Mouse (Mus musculus) kidney, postnatal 25 days (tissue): ENCODE measurements at regions not wholly inside any gene's neighbourhood (a gene's known extent, or its start where the extent isn't known, plus 50 kb on each side); places are given as distances from the start of the nearest gene placed in this dataset.

Source experiments
- DNase-seq, 2 experiments: peaks; one replicate each; pipeline ENCODE4 v3.0.0; 2021; ENCODE audit warnings: mixed read lengths in 2 of 2

DNA sequence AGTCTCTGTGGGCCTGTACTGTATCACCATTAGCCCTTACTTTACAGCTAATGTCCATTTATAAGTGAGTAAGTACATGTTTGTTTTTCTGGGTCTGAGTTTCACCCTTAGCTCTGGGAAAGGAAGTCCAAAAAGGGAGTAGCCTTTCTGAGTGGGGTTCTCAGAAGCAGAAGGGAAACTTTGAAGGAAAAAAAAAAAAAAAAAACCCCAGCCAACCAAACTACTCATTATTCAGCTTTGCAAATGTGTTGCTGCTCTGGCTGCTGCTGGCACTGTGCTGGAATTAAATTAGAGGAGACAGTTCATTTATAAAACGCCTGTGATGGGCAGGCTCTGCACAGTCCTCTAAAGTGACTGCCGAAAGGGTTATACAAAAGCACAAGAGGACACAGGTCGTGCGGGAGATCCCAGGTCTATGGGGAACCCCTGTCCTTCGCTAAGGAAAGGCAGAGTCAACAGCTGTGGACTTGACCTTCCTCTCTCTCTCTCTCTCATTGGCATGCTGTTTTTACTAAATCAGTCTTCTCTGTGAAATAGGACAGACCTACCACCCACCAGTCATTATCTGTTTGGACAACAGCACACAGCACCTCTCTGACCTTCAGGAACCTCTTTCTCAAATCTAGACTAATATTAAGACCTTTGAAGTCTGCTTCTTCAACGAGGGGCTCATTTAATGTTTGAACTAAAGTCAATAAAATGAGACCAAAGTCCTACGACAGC is 165.4 kb downstream of the Cd47 start:
- peak; percentile 20 to 36 for DNase-seq

DNA sequence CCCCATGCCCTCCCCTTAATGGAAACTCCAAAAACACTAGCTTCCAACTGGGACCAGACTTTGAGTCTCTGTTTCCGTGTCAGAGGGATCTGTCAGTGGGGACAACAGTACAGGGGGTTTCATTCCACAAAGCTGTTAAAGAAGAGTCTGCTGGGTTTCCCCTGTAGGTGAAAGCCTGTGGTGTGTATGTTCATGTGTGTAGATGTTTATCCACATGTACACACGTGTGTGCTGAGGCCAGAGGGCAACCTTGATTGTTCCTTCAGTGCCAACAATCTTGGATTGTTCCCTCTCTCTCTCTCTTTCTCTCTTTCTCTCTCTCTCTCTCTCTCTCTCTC is 165.9 kb downstream of the Cd47 start:
- DNase-seq: no peak

DNA sequence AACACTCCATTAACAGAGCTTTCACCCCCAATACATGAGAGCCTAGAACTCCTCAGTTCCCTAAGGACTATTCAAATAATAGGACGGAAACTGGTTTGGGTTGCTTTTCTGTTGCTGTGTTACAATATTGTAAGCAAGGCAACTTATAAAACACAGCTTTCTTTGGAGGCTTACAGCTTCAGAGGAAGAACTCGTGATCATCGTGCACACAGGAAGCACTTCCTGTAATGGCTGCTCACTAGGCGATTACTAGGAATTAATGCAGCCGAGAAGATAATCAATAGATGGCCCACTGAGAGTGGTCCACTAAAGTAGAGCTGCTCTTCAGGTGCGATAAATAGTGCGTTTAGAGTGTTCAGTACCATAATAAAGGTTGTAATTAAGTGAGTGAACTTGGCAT is 166.8 kb downstream of the Cd47 start:
- DNase-seq: no peak

DNA sequence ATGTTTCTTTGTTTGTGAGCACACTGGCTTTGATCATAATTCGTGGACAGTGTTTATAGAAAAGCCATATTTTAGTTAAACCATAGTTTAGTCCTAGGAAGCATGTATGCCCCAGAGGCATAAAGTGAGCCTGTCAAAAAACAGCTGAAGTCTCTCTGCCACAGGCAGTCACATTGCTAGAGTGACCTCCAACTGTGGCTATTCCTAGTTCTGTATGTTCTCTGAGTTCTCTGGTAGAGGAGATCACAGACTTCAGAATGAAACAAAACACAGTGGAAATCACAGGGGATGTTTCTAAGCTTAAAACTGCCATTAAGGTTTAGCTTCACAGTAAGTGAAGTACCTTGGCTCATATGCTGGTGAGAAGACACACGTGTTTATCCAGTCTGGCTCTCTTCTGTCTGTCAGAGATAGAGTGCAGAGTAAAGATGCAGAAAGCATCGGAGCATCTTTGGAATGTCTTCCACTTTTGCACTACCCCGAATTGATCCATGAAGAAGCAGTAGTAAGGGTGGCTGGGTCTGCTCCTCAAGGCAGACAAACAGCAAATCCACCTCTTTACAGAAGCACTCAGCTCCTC is 168.0 kb downstream of the Cd47 start:
- DNase-seq: no peak

DNA sequence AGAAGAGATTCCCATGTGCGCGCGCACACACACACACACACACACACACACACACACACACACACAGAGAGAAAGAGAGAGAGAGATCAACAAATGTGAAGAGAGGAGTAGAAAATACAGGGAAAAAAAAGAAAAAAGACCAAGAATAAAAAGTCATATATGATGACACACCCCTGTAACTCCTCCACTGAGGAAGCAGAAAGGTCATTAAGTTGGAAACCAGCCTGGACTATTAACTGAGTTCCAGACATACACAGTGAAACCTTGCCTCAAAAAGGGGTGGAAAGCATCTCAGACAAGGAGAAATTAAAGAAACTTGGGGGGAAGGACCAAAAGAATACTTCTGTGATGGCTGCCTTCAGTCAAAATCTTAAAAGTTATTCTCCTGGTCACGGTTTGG is 168.7 kb downstream of the Cd47 start:
- no peak for DNase-seq

DNA sequence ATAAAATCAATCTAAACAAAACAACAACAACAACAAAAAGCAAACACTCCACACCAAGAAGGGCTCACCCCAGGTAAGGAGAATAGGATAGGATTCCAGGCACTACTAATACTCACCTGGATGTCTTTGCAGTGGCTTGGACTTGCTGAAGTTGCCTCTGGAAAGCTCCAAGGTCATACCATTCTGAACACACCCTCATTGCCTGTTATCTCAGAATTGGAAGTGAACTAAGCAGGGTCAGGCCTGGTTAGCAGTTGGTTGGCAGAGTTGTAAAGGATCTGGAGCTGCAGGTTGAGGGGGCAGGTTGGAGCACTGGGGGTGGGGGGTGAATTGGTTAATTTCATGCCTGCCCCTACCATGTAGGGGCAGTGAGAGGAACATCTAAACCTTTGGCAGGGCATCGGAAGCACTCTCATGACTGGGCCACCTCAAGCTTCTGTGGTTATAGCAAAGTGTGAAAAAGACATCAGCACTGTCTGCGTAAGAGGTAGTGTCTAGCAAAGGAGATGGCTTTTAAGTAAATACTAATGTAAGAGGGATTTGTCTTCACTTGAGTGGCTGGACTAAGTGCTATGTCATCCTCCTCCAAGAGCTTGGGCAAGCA is 169.5 kb downstream of the Cd47 start:
- DNase-seq: no peak

DNA sequence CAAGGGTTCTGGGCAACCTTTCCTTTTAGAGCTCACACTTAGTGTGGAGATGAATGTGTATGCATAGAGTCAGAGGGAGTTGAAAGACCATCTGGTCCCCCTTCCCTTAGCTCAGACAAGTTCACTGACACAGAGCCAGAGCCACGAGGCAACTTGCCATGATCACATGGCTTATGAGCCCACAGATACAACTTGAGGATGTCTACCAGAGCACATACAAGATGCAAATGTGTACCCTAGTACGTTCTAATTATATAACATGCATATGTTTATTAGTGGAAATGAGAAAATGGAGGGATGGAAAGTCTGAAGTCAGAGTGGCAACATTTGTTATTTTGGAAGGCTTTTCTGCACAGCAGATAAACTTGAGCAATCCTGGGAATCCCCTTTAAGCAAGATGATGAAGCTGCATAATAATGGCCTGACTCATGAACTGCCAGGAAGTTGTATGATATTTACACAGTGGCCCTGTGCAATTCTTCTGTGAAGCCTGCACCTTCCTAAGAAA is 170.0 kb downstream of the Cd47 start:
- DNase-seq: no peak

DNA sequence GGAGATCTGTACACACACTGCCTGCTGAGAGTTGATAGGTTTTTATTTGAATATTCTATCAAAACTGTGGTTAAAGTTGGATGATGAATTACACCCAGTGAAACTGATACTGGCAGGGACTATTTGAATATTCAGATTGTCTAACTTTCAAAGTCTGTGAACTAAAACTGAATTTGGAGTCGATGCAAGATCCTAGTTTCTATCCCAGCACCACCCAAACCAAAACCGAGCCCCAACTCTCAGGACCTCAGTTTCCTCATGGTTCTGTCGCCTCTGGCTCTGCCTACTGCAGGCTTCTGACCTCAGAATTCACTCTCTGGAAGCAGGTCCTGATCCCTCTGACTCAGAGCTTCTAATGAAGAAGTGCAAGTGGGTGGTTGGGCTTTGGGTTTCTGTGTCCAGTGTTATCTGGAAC is 170.8 kb downstream of the Cd47 start:
- DNase-seq: no peak

DNA sequence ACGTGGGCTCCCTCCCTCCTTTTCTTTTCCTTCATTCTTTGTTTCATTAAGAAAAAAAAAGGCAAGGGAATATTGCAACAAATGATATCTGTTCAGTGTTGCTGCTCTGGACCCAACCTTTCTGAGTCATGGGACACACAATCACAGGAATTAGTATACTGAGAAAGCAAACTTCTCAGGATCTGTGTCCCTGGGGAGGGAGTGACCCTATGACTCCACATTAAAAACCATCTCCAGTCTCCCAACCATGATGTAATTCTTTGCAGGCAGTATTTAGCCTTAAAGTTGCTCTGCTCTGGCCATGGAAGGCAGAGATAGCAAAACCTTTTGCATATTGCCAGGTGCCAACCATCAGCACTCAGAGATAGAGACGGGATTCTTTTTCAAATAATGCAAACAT is 176.9 kb downstream of the Cd47 start:
- no peak for DNase-seq

DNA sequence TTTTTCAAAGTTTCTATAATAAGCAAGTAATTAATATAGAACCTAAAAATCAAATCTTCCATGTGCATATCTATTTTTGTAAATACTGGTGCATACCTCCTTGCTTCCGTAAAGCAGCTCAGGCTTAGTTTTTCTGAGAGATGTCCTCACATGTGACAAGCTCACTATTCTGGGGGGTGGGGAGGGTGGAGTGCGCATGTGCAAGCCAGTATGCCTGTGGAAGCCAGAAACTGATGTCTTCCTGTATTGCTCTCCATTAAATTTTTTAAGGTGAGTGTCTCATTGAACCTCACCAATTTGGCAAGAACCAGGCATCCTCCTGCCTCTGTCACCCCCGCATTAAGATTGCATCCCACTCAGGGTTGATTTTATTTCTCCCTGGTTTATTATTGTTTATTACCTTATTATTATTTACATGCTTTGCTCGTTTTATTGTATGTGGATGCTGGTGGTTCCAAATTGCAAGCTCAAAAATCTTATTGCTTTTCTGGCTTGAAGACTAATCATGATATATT is 179.2 kb downstream of the Cd47 start:
- DNase-seq: no peak

DNA sequence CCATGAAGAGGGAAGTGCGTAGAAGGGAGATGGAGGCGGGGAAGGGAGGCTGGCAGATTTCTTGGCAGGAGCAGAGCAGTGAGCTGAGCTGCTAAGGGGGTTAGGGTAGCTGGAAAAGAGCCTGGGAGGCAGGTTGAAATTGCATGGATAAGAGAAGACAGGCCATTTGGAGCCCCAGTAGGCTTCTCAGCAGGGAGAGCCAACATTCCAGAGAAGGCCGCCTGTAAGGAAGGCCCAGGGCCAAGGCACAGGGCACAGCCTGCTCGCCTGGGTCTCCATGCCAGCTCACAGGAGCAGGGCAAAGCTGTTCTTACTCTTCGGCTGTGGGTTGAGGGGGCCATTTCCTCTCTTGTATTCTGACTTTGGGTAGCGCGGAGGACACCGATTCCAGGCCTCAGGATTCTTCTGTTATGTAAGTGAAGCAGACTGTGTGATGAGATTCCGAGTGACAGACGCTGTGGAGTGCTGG is 179.9 kb downstream of the Cd47 start:
- no peak for DNase-seq

DNA sequence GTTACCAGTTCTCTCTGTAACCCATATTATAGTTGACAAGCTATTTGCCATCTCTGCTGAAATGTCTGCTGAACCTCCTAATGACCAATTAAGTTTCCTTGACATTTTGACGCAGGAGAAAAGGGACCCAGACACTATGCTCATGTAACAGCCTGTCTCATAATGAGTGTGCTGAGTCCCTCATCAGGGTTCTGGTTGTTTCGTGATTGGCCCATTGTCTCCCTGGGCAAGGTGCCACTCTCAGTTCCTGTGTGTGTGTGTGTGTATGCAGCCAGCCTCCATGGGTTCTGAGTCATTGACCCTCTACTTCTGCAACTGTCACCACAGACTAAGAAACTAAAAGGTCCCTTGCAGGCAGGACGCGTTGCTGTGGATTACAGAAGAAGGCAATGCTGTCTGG is 181.8 kb downstream of the Cd47 start:
- DNase-seq: no peak

DNA sequence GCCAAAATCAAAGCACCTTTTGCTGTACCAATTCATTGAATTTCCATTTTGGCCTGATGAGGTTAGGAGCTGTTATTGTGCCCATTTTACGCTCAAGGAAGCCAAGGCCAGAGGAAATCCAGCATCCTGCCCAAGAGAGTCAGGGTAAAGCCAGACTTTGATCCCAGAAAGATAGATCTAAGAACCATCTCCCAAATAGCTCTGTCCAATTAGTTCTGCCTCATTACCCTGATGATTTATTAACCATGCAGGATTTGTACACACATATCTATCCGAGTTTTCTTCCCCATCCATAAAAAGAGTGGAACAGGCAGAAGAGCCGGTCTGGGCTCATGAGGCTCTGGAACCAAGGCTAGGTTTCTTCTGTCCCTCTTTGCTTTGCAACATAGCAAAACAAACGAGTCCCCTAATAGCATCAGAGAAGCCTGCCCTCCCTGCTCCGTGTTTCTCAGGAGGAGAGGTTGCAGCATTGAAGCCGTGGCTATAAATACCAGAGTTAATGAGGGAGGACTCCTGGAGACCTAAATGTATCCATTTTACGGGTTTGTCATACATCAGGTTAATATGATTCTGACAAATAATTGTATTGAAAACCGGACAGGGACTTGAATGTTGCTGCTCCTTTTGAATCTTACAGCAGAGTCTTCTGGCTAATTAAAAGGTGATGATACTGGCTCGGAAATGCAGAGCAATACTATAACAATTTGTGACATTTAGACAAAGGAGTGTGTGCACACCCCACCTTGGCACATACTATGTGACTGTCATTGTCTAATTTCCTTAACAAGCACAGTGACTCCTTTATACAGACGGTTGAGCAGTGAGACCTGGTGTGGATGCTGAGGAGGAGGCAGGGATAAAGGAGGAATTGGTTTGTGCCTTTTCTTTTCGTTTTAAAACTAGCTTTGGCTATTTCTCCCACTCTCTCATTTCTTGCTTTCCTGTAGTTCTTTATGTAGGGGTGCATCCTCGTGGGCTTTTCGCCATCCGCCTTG is 185.0 kb downstream of the Cd47 start:
- DNase-seq: no peak

DNA sequence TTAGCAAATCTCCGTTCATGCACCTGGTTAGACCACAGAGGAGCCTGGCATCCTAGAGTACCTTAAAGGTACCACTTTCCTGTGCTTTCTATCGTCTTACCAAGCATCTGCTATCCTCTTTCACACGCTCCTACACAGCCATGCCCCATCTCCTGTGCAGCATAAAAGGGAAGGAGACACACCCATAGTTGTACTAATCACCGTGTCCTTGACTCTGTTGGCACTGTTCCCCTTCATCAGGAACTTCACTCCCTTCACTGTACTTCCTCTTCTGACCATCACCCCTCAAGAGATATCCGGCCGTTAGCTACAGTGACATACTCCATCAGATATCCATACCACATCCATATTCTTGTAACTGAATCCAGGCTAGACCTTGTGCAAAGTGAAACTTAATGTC is 186.6 kb downstream of the Cd47 start:
- no peak for DNase-seq

DNA sequence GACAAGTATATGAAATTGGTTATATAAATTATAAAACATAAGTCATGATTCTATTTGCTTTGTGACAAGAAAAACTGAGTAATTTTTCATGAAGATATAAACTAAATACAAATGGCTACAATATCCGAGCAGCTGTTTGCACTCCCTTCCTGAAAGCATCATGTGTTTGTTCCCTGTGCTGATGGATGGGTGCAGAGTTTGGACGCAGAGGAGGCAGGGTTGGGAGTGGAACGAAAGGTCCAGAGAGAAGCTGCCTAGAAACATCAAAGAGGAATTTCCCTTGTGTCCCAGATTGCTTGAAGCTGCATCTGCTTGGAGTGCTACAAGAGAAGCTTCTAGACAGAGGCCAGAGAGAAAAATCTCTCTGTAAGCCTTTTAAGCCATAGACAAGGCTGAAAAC is 195.5 kb downstream of the Cd47 start:
- DNase-seq: no peak

DNA sequence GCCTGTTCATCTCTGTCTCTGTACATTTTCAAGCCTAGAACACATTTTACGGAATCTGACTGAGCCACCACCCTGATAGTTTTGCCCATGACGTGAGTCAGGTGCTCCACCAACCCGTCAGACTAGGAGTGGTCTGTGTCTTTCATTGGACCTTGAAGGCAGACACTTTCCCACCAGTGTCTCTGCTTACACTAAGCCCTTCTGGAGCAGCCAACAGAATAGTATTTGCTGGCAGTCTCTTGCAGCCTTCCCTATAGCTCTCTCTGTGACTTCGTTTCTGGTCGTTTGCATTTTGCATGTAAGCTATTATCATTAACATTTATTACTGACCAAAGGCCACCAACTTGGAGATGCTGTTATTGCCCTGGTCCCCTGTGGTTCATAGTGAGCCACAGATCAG is 196.3 kb downstream of the Cd47 start:
- no peak for DNase-seq

DNA sequence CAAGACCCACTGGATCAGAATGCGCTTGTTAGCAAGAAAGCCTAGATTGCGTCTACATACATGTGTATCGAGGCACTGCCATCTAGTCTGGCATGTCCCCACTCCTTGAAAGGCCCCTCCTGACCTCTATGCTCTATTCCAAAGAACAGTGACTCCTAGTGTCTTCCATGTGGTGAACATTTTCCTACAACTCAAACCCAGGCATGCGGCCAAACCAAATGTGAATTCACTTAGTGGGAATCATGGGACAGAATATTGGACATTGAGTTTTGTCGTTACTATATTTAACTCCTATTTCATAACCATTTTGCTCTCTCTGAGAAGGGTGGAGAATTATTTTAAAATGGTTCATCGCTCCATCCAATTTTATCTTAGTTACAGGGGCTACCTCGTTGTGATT is 196.7 kb downstream of the Cd47 start:
- no peak for DNase-seq

DNA sequence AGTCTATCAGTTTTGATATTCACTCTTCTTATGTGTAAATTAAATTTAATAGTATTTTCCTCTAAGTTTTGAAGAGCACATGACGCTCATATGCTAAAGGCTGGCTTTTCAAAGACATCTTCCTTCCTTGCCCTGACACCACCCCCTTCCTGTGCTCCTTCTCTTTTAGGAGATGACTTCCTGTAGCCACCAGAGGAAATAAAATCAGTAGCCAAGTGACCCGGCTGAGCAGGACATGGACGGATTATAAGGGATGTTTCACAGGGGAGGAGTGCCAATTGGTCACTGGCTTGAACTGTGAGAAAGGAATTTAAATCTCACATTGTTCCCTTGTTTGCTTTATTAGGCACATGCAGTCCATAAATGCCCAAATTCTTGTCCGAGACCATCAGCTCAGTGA is 200.5 kb downstream of the Cd47 start:
- peak; percentile 12 to 36 for DNase-seq

DNA sequence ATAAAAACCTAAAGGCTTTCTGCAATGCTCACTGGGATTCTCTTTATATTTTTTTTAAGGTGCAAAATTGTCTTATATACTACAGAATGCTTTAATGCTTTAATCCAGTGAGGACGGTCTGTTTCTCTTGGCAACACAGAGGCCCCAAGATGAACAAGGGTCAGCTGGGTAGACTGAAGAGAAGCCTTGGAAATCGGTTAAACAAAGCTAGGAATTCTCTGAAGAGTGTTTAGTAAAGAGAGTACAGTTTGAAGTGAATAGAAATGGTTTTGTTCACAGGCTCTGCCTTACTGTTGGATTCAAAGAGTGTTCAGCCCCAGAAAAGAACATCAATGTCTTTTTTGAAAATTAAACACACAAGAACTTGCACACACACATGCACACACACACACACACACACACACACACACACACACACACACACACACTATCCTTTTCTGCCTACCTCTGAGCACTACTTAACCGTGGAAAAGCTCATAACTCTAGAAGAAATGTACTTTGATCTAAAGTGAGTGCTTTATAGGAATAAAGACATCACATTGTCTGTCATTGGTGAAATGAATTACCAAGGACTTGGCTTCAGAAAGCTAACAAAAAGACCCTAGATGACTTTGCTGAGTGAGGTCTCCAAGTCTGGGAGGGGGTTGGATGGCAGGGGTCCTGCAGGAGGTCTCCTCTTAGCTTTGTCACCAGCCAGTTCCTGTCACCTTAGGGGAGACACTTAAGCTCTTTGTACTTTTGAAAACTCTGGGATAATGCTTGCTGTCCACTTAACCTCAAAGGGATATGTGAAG is 201.5 kb downstream of the Cd47 start:
- no peak for DNase-seq

DNA sequence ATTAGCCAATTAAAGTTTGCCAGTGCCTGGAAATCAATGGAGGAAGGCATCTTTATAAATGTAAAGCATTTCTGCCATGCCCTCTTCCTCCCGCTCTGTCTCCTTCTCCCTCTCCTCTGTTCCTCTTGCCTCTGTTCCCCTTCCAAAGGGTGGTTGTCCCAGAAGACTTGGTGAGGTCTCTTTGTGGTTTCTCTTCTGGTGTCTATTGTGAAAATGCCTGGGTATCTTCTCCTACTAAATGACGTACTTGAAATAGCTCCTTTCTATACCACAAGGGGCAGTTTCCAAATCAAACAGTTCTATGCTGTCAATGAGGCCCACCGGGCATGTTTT is 202.1 kb downstream of the Cd47 start:
- no peak for DNase-seq

DNA sequence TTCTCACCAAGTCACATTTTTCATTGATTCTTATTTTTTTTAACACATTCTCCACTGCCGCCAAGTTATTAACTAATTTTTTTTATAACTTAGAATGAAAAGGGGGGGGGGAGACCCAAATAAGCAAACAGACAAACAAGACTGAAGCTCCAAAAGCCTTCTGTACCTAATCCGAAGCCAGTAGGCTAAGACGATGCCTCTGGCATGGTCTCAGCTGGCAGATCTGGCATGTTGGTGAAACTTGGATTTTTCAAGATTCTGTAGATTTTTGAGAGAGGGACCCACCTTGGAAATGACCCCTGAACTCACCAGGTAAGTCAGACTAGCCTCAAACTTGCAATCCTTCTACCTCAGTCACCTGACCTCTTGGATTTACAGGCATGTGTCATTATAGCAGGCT is 208.7 kb downstream of the Cd47 start:
- no peak for DNase-seq

DNA sequence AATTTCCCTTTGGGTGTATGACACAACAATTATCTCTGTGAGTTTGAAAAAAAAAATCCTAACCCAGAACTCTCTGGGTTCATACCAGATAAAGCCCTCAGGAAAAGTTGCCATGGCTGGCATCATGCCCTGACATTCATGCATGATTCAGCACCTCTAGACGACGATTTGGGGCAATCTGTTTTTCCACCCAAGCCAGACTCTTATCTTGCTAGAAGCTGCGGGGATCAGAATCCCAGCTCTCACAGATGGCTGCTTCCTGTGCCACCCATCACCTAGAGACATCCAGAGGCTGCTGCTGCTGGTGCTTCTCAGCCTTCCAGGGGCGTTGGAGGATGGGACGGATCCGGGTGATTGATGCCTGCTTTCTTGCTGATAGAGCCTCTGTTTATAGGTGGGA is 209.2 kb downstream of the Cd47 start:
- peak; percentile 54 to 68 for DNase-seq
